Mouse (Mus musculus) hindbrain, embryonic 11.5 days (tissue): Measurements from ENCODE around the gene Xkrx. TPM values are rescaled to one million over a fixed set of nuclear protein-coding genes. Genes with fewer than 3 reads are reported as not detected.
"Not testable (repeated sequence)": the region's sequence is repeated elsewhere in the genome, so short reads cannot be mapped to it uniquely, and the experiment has no call there.

Experiments
- ATAC-seq: fragments of 200-750 bp; cut with Nextera tagmentation; 2 replicates; pipeline ENCODE4 v1.8.0; 2017; ENCODE audit warnings: mild to moderate bottlenecking, moderate TSS enrichment, moderate library complexity; ENCODE audit not compliant: low FRiP score
- DNase-seq: peaks from one replicate; pipeline ENCODE4 v3.0.0-alpha.2; 2015; ENCODE audit warnings: low spot score
- H3K27ac ChIP-seq: fragments of 300-500 bp; sonication (generic); 2 replicates; pipeline ENCODE4 v1.5.1; 2014; ENCODE audit warnings: mild to moderate bottlenecking, low read depth, low read length
- H3K27me3 ChIP-seq: fragments of 300-500 bp; sonication (generic); 2 replicates; pipeline ENCODE4 v1.6.1; 2014; ENCODE audit warnings: mild to moderate bottlenecking, low read length, moderate library complexity, mixed read lengths; ENCODE audit not compliant: control insufficient read depth, insufficient read depth
- H3K36me3 ChIP-seq: fragments of 300-500 bp; sonication (generic); 2 replicates; pipeline ENCODE4 v1.6.1; 2014; ENCODE audit warnings: mild to moderate bottlenecking, low read length, moderate library complexity, mixed read lengths; ENCODE audit not compliant: control insufficient read depth, insufficient read depth
- H3K4me1 ChIP-seq: fragments of 300-500 bp; sonication (generic); replicated peaks from 2 replicates; pipeline ENCODE4 v1.6.1; 2014; ENCODE audit warnings: low read length, mixed read lengths; ENCODE audit not compliant: control insufficient read depth, insufficient read depth
- H3K4me2 ChIP-seq: fragments of 300-500 bp; sonication (generic); replicated peaks from 2 replicates; pipeline ENCODE4 v1.6.1; 2014; ENCODE audit warnings: mild to moderate bottlenecking, low read depth, low read length
- H3K4me3 ChIP-seq: fragments of 300-500 bp; sonication (generic); 2 replicates; pipeline ENCODE4 v1.5.1; 2014; ENCODE audit warnings: low read depth, low read length
- H3K9ac ChIP-seq: fragments of 300-500 bp; sonication (generic); 2 replicates; pipeline ENCODE4 v1.6.1; 2014; ENCODE audit warnings: low read depth, low read length
- H3K9me3 ChIP-seq: fragments of 300-500 bp; sonication (generic); 2 replicates; pipeline ENCODE4 v1.6.1; 2016; ENCODE audit warnings: low read length; ENCODE audit not compliant: control insufficient read depth
- WGBS: fragments of 180-500 bp; shearing (Covaris S2); extraction: QIAGEN DNeasy Blood & Tissue Kit; methylation state at CpG from one replicate; pipeline ENCODE4 v1.1.7; 2014; 5-methylcytosine and 5-hydroxymethylcytosine counted together
- polyA plus RNA-seq: library from polyadenylated mRNA; unstranded; fragments of >200 nt; fragmentation: Nextera tagmentation; extraction: Ambion mirVana; gene quantifications from 2 replicates; pipeline ENCODE4 v1.2.1, GENCODE M21; 2014

Xkrx gene
- 0.11 TPM in 1 of 2 replicates, not detected in the other for polyA plus RNA-seq

GRCm38 (mm10) chrX:134162043-134162720 lies at the start of gene Xkrx:
Xkrx (minus strand) TSS chrX:134162076.
- H3K27me3 ChIP-seq: 0 out of 2 replicates have a peak, but pooled peaks cover 4% of the 10 kb centered on the region
- no peaks in the 10 kb centered on the region for H3K36me3 ChIP-seq
- 29% methylated on average over 16 of the region's 16 CpGs for WGBS
- H3K9ac ChIP-seq: no peak within 1 kb of the TSS
- H3K4me1 ChIP-seq: no peaks in the 10 kb centered on the region
- peak within 1 kb of the TSS; percentile 17 for H3K4me2 ChIP-seq
- H3K4me3 ChIP-seq: peak within 1 kb of the TSS; percentile 13; the same call in 1 of the 2 replicates
- DNase-seq: peak; percentile 1
- ATAC-seq: no peak
- H3K27ac ChIP-seq: no peak within 1 kb of the TSS
- no peaks in the 10 kb centered on the region for H3K9me3 ChIP-seq

DNA sequence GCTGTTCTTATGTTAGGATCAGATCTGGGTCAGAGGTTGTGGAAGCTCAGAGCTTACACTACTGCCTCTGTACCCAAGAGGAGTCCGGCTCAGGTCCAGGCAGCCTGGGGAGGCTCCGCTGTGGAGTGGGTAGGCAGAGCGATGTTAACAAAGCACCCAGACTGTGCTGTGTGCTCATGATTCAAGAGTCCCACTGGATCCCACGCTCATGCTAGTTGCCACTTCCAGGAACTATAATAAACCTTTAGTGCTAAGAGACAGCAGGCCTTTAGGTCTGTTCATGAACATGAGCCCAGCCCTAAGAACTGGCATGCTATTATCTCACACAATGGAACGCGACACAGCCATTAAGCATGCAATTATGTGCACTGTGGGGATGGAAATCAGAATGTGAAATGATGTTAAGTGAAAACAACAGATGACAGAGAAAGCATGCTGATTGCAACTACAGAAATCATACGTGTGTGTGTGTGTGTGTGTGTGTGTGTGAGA lies 49.3 kb upstream of the Xkrx start:
- H3K9me3 ChIP-seq: no peaks in the 10 kb centered on the region
- no peak overlapping the region for H3K4me3 ChIP-seq
- no peak for ATAC-seq
- H3K4me2 ChIP-seq: no peak overlapping the region
- H3K36me3 ChIP-seq: no peaks in the 10 kb centered on the region
- H3K9ac ChIP-seq: no peak overlapping the region
- WGBS: 72% methylated on average over 7 of the region's 7 CpGs
- no peaks in the 10 kb centered on the region for H3K27me3 ChIP-seq
- DNase-seq: no peak
- H3K4me1 ChIP-seq: no peaks in the 10 kb centered on the region
- H3K27ac ChIP-seq: no peak overlapping the region

GRCm38 (mm10) chrX:134208491-134208890 lies 46.6 kb upstream of the Xkrx start:
- Histone ChIP-seq H3K27me3 (no peaks in the 10 kb centered on the region), H3K27ac (no peak overlapping the region), H3K36me3 (no peaks in the 10 kb centered on the region), H3K4me1 (no peaks in the 10 kb centered on the region), H3K9me3 (no peaks in the 10 kb centered on the region), H3K4me2 (no peak overlapping the region), H3K9ac (no peak overlapping the region), H3K4me3 (no peak overlapping the region)
- 91% methylated on average over 2 of the region's 2 CpGs for WGBS
- ATAC-seq (no peak), DNase-seq (no peak)

GRCm38 (mm10) chrX:134187201-134187600 lies 25.3 kb upstream of the Xkrx start, which contains the start of gene Arl13a:
Arl13a (plus strand) TSS chrX:134187501.
- whole genome bisulfite sequencing: 97% methylated on average over 8 of the region's 9 CpGs
- H3K36me3 ChIP-seq, ATAC-seq, H3K4me1 ChIP-seq, H3K27me3 ChIP-seq, H3K9me3 ChIP-seq, H3K4me2 ChIP-seq, H3K4me3 ChIP-seq, H3K27ac ChIP-seq, DNase-seq, H3K9ac ChIP-seq: not testable (repeated sequence)

DNA sequence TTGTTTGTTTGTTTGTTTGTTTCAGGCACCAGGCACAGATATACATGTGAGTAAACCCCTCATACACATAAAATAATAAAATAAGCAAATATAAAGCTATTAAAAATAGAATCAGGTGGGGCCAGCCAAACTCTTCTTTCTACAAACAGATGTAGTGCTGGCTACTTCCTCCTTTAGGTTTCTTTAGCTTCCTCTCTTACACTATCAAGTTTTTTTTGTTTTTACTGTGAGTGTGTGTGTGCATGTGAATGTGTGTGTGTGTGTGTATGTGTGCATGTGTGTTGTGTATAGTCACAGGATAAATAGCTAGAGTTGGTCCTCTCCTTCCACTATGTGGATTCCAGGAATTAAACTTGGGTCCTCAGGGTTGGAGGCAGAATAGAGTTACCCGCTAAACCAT lies 12.8 kb upstream of the Xkrx start:
- WGBS: 95% methylated on average over 1 of the region's 1 CpGs
- no peak overlapping the region for H3K9ac ChIP-seq
- no peak for ATAC-seq
- H3K36me3 ChIP-seq: no peaks in the 10 kb centered on the region
- H3K27me3 ChIP-seq: no peaks in the 10 kb centered on the region
- H3K9me3 ChIP-seq: no peaks in the 10 kb centered on the region
- no peak overlapping the region for H3K27ac ChIP-seq
- no peak for DNase-seq
- no peaks in the 10 kb centered on the region for H3K4me1 ChIP-seq
- H3K4me3 ChIP-seq: no peak overlapping the region
- no peak overlapping the region for H3K4me2 ChIP-seq

DNA sequence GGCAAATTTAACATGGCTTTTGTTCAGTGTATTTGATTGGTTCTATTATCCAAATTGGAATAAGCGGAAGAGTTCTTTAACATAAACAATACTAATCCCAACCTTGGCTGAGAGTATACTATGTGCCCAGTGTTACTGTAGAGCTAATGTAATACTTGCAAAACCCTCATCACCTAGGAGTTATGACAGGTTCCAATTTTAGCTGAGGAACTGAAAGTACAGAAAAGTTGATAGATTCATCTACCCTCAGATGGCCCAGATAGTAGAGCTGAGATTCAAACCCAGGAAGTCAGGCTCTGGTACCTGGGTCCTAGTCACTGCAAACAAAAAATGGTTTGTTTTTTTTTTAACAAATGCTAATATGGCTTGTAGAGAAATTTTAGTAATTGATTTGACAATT lies 8.7 kb upstream of the Xkrx start:
- Histone ChIP-seq H3K9me3 (no peaks in the 10 kb centered on the region), H3K4me1 (no peaks in the 10 kb centered on the region), H3K27ac (no peak overlapping the region), H3K9ac (no peak overlapping the region), H3K36me3 (no peaks in the 10 kb centered on the region), H3K27me3 (no peaks in the 10 kb centered on the region), H3K4me2 (no peak overlapping the region), H3K4me3 (no peak overlapping the region)
- DNase-seq (no peak), ATAC-seq (no peak)
- 94% methylated on average over 1 of the region's 1 CpGs for whole genome bisulfite sequencing

DNA sequence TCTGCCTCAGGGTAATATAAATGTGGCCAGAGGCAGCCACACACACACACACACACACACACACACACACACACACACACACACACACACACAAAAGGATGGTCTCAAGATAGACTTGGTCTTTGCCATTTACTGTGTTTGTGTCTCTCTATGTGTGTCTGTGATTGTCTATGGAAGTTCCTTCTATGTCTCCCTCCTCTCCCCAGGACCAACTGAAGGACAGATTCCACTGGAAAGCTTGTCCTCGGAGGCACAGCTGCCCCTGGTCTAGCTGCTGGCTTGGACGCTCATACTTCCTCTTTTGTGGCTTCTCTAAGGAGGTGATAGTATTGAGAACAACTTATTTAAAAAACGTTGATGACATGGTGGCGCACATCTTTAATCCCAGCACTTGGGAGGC lies 1.6 kb upstream of the Xkrx start:
- H3K36me3 ChIP-seq: no peaks in the 10 kb centered on the region
- H3K4me1 ChIP-seq: no peaks in the 10 kb centered on the region
- H3K4me3 ChIP-seq: no peak overlapping the region
- DNase-seq: no peak
- H3K4me2 ChIP-seq: no peak overlapping the region
- no peak overlapping the region for H3K9ac ChIP-seq
- no peaks in the 10 kb centered on the region for H3K9me3 ChIP-seq
- H3K27ac ChIP-seq: no peak overlapping the region
- ATAC-seq: no peak
- H3K27me3 ChIP-seq: 0 out of 2 replicates have a peak, but pooled peaks cover 4% of the 10 kb centered on the region
- 54% methylated on average over 4 of the region's 4 CpGs for WGBS

DNA sequence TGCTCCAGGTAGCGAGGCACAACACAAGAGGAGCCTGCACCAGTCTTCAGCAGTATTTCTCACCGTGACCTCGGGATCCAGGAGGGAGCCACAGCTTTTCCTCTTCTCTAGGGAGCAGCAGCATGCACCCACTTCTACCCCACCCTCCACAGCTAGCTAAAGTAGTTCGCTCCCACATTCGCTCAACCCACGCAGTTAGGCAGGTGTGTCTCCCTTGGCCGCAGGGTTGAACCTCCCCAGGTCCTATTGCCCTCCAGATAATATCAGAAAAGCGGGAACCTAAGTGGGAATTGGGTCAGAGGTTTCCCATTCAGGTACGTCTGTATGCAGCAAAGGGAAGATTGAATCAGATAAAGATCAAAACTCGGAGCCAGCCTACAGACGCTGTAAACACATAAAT lies 950 bp upstream of the Xkrx start:
- no peak overlapping the region for H3K9ac ChIP-seq
- peak; percentile 2 for DNase-seq
- ATAC-seq: no peak

DNA sequence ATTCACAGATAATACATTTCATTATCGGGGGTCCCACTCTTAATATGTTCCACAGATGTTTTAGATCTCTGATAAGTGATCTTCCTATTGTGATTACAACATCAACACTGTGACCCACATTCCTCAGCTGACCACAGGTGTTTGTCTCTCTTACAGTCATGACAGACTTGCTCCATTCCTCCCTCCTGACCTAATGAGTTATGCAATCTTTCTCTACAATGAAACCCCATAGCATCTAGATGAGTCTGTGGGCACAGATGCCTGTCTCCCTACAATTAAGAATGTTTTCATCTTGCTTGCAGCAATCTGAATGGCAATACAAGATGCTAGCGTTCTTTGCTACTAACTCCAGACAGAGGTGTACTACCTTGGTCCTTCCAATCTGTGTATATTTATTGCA lies 1.4 kb downstream of the Xkrx start:
- Histone ChIP-seq H3K4me1 (no peaks in the 10 kb centered on the region), H3K4me2 (no peak overlapping the region), H3K9me3 (no peaks in the 10 kb centered on the region), H3K27ac (no peak overlapping the region), H3K4me3 (no peak overlapping the region), H3K9ac (no peak overlapping the region), H3K27me3 (0 out of 2 replicates have a peak, but pooled peaks cover 4% of the 10 kb centered on the region), H3K36me3 (no peaks in the 10 kb centered on the region)
- no peak for DNase-seq
- no peak for ATAC-seq
- WGBS: 80% methylated on average over 2 of the region's 2 CpGs

More for the DNA sequence above, 950 bp upstream of the Xkrx start:
- Histone ChIP-seq H3K27ac (no peak overlapping the region), H3K4me1 (no peaks in the 10 kb centered on the region), H3K27me3 (0 out of 2 replicates have a peak, but pooled peaks cover 4% of the 10 kb centered on the region), H3K4me3 (peak overlapping the region; percentile 13; the same call in 1 of the 2 replicates), H3K4me2 (peak overlapping the region; percentile 17), H3K36me3 (no peaks in the 10 kb centered on the region), H3K9me3 (no peaks in the 10 kb centered on the region)
- 18% methylated on average over 11 of the region's 11 CpGs for WGBS
